Mouse (Mus musculus) limb, embryonic 15.5 days (tissue): ENCODE data around the gene Robo1. TPM values are rescaled to one million over a fixed set of nuclear protein-coding genes. Genes with fewer than 3 reads are reported as not detected.

Experiments used
- ATAC-seq: fragments of 200-750 bp; cut with Nextera tagmentation; 2 replicates; pipeline ENCODE4 v1.8.0; 2017; ENCODE audit warnings: low read depth, moderate TSS enrichment; ENCODE audit not compliant: insufficient number of reproducible peaks, low FRiP score, low TSS enrichment
- H3K27ac ChIP-seq: fragments of 300-500 bp; sonication (generic); 2 replicates; pipeline ENCODE4 v1.5.1; 2015; ENCODE audit warnings: moderate library complexity, mild to moderate bottlenecking, inconsistent platforms
- H3K27me3 ChIP-seq: fragments of 300-500 bp; sonication (generic); 2 replicates; pipeline ENCODE4 v1.6.1; 2015; ENCODE audit warnings: inconsistent platforms
- H3K36me3 ChIP-seq: fragments of 300-500 bp; sonication (generic); 2 replicates; pipeline ENCODE4 v1.6.1; 2015; ENCODE audit warnings: inconsistent platforms
- H3K4me1 ChIP-seq: fragments of 300-500 bp; sonication (generic); 2 replicates; pipeline ENCODE4 v1.6.1; 2015; ENCODE audit warnings: inconsistent platforms
- H3K4me2 ChIP-seq: fragments of 300-500 bp; sonication (generic); 2 replicates; pipeline ENCODE4 v1.6.1; 2015; ENCODE audit warnings: mild to moderate bottlenecking, inconsistent platforms
- H3K4me3 ChIP-seq: fragments of 300-500 bp; sonication (generic); 2 replicates; pipeline ENCODE4 v1.5.1; 2015; ENCODE audit warnings: mild to moderate bottlenecking, inconsistent platforms
- H3K9ac ChIP-seq: fragments of 300-500 bp; sonication (generic); 2 replicates; pipeline ENCODE4 v1.6.1; 2015; ENCODE audit warnings: inconsistent platforms
- H3K9me3 ChIP-seq: fragments of 300-500 bp; sonication (generic); 2 replicates; pipeline ENCODE4 v1.6.1; 2016; ENCODE audit warnings: inconsistent platforms
- WGBS: fragments of 180-500 bp; shearing (Covaris S2); methylation state at CpG from one replicate; pipeline ENCODE4 v1.1.7; 2015; 5-methylcytosine and 5-hydroxymethylcytosine counted together
- polyA plus RNA-seq: library from polyadenylated mRNA; unstranded; fragments of >200 nt; fragmentation: Nextera tagmentation; extraction: Ambion mirVana; gene quantifications from 2 replicates; pipeline ENCODE4 v1.2.1, GENCODE M21; 2015

Gene Robo1
- polyA plus RNA-seq, 1 experiment from 2014 or later, result 36.3 TPM

DNA sequence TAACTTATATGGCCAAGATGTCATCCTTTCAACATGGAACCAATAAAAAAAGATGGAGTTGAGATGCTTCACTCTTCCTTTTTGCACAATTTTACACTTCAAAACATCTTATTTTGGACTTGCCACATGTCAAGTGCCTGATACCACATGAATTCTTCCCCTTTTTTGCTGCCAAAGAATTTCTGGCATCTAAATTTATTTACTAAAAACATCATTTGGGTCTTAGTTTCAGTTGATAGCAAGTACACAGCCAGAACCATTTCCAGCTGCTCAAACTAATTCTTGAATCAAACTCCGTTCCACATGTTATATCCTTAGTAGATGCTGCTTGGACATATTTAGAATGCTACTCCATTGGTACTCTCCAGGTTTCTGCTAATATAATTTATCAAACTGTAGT lies 267.1 kb downstream of the Robo1 start:
- H3K9me3 ChIP-seq, result no peaks in the 10 kb centered on the region
- no peak overlapping the region for H3K4me3 ChIP-seq
- ATAC-seq, result no peak
- no peak overlapping the region for H3K9ac ChIP-seq
- H3K27ac ChIP-seq, result no peak overlapping the region
- H3K4me1 ChIP-seq, result no peaks in the 10 kb centered on the region
- no peaks in the 10 kb centered on the region for H3K27me3 ChIP-seq
- no peaks in the 10 kb centered on the region for H3K36me3 ChIP-seq
- WGBS, result 85% methylated on average over 1 of the region's 1 CpGs
- H3K4me2 ChIP-seq, result no peak overlapping the region

DNA sequence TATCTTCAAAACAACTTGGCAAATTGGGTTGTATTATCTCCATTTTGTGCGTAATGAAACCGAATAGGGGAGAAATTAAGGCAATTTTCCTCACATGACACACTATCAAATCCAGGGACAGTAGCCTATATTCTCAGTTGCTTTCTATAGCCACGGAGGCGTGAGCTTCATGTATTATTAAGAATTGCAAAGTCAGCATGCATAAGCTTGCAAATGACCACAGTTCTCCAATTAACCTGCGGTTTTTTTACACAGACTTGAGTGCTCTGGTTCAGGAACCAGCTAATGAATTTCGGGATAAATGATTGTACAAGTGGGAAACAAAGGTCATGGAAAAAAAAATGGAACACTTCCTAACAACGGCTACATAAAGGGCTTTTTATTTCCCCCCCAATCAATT lies 268.9 kb downstream of the Robo1 start:
- Histone ChIP-seq H3K27me3 (no peaks in the 10 kb centered on the region), H3K36me3 (no peaks in the 10 kb centered on the region), H3K9ac (no peak overlapping the region), H3K4me3 (no peak overlapping the region), H3K4me1 (no peaks in the 10 kb centered on the region), H3K4me2 (no peak overlapping the region), H3K9me3 (no peaks in the 10 kb centered on the region), H3K27ac (no peak overlapping the region)
- ATAC-seq, result no peak
- 56% methylated on average over 7 of the region's 7 CpGs for WGBS

DNA sequence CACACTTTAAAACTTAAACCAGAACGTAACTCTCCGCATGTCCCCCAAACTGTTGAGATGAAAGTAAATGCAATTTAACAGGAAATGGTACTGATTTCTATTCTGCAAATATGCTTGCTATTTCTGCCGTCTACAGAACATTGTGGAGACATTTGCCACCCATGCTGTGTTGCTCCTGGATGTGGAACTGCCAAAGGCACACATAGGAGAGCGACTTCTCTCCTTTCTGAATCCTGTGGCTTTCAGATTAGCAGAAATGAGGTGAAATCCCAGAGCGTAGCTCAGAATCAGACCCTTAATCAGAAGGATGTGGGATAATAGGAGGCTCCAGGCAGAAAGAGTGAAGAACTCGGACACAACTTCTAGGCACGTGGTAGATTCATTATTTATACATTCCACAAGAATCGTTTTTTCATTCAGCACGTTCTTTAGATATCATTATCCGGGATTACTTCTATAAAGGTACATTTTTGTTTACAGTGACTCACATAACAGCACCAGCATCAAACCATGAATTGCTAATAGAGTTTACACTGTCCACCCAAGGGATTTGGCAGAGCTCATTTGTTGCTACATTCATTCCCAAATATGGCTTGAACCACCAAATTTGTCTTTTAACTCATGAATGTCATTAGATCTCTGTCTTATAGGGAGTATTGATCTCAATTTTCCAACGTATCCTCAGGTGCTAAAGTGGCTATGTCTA lies 276.5 kb downstream of the Robo1 start:
- Histone ChIP-seq H3K27ac (no peak overlapping the region), H3K4me2 (no peak overlapping the region), H3K27me3 (no peaks in the 10 kb centered on the region), H3K9me3 (no peaks in the 10 kb centered on the region), H3K9ac (no peak overlapping the region), H3K36me3 (no peaks in the 10 kb centered on the region), H3K4me1 (no peaks in the 10 kb centered on the region), H3K4me3 (no peak overlapping the region)
- ATAC-seq, result no peak
- 70% methylated on average over 11 of the region's 11 CpGs for WGBS

DNA sequence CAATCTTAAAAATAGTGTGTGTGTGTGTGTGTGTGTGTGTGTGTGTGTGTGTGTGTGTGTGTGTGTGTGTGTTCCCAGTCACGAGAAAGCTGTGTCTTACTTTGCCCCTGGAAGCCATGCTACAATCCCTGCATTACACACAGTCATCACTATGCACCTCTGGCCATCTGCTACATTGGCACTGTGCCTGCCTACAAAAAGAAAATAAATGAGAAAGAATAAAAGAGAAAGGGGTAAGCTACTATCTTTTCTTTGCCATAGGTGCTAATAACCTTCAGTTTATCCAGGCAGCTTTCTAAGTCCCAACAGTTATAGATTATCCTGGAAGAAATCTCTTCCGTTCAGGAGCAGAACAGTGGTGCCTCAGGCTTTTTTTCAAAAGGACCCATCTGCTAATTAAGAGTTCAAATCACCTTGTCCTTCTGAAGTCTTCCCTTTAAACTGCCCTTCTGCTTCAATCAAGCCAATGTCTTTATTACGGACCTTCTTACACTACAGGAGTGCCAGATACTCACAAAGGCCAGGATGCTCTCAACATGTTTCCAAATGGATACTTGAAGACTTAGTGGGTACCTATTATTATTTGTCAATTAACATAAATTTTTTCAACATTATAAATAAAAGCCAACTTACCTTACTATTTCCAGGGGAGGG lies 277.2 kb downstream of the Robo1 start:
- WGBS, result 38% methylated on average over 3 of the region's 3 CpGs

DNA sequence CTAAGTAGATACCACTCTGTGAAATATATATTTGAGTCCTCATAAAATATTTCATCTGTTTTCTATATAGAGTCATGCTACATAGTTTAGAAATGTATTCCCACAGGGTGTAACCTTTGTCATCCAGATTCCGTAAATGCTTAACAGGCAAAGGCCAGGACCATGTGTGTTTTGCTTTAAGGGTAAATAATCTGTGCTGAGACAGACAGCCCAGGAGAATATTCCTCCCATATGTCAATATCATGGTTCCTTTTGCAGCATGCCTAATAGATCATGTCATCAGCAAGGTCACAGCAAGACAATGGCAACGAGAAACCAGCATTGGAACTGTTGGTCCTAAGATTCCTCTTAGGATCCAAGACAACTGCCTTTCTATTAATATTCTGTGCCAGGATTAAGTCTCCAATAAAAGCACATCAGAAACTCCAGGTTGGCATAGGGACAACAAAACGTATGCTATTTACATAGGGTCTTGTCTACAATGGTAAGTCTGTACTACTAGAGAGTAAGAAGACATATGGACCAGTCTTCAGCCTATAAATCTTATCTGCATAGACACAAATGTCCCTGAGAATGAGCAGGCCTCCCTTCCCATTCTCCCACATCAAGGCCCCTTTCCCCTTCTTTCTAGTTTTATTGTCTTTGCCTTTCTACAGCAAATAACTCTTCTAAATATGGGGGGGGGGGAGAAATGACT lies 279.4 kb downstream of the Robo1 start:
- Histone ChIP-seq H3K36me3 (no peaks in the 10 kb centered on the region), H3K9ac (no peak overlapping the region), H3K4me3 (no peak overlapping the region), H3K27me3 (no peaks in the 10 kb centered on the region), H3K4me1 (no peaks in the 10 kb centered on the region), H3K27ac (no peak overlapping the region), H3K9me3 (no peaks in the 10 kb centered on the region), H3K4me2 (no peak overlapping the region)
- WGBS, result 56% methylated on average over 3 of the region's 3 CpGs
- ATAC-seq, result no peak

More for the DNA sequence above, 277.2 kb downstream of the Robo1 start:
- H3K4me3 ChIP-seq, result no peak overlapping the region
- no peak overlapping the region for H3K9ac ChIP-seq
- no peaks in the 10 kb centered on the region for H3K27me3 ChIP-seq
- no peak overlapping the region for H3K27ac ChIP-seq
- no peak for ATAC-seq
- no peaks in the 10 kb centered on the region for H3K4me1 ChIP-seq
- no peaks in the 10 kb centered on the region for H3K36me3 ChIP-seq
- H3K4me2 ChIP-seq, result no peak overlapping the region
- no peaks in the 10 kb centered on the region for H3K9me3 ChIP-seq

DNA sequence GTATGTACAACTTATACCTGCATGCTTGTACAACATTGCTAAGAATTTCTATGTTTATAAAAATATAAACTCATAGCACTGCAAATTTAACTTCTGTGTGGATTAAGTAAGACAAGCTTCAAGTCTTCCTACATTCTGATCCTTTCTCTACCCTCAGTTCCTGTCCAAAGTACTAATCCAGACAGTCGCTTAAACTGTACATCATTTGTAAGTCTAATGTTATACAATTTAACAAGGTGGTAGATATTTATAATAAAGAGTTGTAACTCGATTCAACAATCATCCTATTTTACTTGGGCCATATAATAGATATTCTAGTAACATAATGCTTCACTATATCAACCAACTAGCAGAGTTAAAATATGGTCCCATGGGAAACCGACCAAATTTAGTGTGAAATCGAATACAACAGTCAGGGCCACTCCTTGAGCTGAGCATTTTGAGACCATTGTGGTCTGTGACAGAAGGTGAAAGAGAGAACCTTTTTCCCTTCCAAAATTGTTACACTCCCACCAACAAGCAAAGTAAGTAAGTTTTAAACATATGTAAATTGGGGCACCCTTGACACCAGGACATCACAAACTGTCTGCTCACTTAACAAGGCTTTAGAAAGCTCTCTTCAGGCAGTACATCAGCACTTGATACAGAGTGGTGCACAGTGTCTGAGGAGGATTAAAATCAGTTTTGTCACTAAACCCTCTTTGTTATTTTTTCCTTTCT lies 295.5 kb downstream of the Robo1 start:
- ATAC-seq, result no peak
- Histone ChIP-seq H3K9me3 (no peaks in the 10 kb centered on the region), H3K4me1 (no peaks in the 10 kb centered on the region), H3K4me3 (no peak overlapping the region), H3K9ac (no peak overlapping the region), H3K36me3 (no peaks in the 10 kb centered on the region), H3K27me3 (no peaks in the 10 kb centered on the region), H3K4me2 (no peak overlapping the region), H3K27ac (no peak overlapping the region)
- WGBS, result 72% methylated on average over 4 of the region's 4 CpGs

DNA sequence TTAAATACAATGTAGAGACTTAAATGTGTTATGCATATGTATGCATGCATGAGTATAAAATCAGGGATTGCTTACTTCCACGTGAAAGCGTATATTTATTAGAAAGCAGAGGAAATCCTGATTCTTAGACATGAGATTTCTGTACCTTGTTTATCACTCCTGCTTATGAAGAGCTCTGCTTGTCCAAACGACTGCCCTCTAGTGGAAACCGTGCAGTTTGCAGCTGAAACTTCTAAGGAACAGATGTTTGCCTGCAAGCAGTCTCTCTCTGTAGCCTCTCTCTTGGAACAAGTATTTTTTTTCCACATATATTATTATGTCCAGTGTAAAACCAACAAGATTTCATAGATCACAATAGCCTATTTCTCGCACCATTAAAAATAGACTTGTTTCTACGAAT lies 297.0 kb downstream of the Robo1 start:
- H3K4me2 ChIP-seq, result no peak overlapping the region
- no peak overlapping the region for H3K9ac ChIP-seq
- no peaks in the 10 kb centered on the region for H3K27me3 ChIP-seq
- H3K36me3 ChIP-seq, result no peaks in the 10 kb centered on the region
- no peak overlapping the region for H3K27ac ChIP-seq
- ATAC-seq, result no peak
- H3K4me1 ChIP-seq, result no peaks in the 10 kb centered on the region
- 19% methylated on average over 6 of the region's 6 CpGs for WGBS
- H3K9me3 ChIP-seq, result no peaks in the 10 kb centered on the region
- no peak overlapping the region for H3K4me3 ChIP-seq

DNA sequence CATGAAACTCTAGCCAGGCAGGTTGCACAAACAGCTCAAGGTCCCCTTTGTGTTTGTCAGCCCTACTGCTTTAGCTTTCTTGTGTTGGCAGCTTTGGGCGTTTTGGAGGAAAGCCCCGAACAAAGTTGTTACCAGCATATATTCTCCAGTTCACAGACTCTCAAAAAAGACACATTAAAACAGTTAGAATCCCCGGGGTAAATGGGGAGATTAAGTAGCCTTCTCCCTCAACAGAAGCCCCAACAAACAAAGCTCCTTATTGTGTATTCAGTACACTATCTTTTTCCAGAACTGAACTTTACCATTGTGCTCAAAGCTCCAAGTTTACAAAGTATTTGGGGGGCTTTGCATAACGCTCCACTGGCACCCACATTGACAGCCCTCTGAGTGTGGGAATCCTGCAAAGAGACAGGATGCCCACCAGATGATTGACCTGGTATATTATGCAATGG lies 302.6 kb downstream of the Robo1 start:
- ATAC-seq, result no peak
- H3K36me3 ChIP-seq, result no peaks in the 10 kb centered on the region
- no peaks in the 10 kb centered on the region for H3K27me3 ChIP-seq
- no peaks in the 10 kb centered on the region for H3K4me1 ChIP-seq
- 64% methylated on average over 4 of the region's 4 CpGs for WGBS
- no peak overlapping the region for H3K27ac ChIP-seq
- no peak overlapping the region for H3K4me2 ChIP-seq
- no peak overlapping the region for H3K9ac ChIP-seq
- no peak overlapping the region for H3K4me3 ChIP-seq
- no peaks in the 10 kb centered on the region for H3K9me3 ChIP-seq

DNA sequence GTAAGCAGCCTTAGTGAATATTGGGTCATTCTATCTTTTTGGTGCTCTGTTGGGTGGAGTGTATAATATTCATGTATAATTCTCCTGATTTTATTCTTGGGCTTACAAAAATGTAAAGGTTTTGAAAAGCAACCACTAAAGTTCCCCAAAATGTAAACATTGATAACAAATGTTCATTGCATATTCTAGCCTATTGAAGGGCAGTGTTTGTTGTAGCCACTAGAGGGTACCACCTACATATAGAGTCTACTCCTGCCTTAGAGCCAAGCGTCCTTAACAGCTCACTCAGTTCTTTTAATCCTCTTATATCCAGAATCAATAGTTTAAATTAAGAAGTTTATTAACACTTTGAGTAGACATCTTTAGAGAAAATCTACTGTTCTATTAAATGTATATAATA lies 306.8 kb downstream of the Robo1 start:
- no peak overlapping the region for H3K27ac ChIP-seq
- no peaks in the 10 kb centered on the region for H3K4me1 ChIP-seq
- no peak overlapping the region for H3K4me2 ChIP-seq
- WGBS, result 12% methylated on average over 1 of the region's 1 CpGs
- H3K9me3 ChIP-seq, result no peaks in the 10 kb centered on the region
- H3K27me3 ChIP-seq, result no peaks in the 10 kb centered on the region
- H3K36me3 ChIP-seq, result no peaks in the 10 kb centered on the region
- H3K4me3 ChIP-seq, result no peak overlapping the region
- ATAC-seq, result no peak
- H3K9ac ChIP-seq, result no peak overlapping the region

DNA sequence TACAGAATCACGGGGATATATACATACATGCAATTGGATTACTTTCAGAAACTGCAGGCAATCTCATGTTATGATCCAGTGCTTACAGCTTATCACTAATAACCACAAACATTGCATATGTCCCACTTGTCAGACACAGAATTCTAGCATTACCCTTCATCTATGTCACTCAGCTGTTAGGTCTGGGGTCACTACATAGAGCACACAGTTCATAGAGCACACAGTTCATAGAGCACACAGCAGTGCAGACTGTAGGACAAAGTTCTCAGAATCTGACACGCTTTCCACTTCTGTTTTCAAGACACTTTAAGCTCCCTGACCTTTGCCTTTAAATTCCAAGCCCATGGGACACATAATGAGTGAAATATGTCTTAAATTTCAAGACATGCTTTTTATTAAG lies 307.3 kb downstream of the Robo1 start:
- no peak overlapping the region for H3K27ac ChIP-seq
- H3K27me3 ChIP-seq, result no peaks in the 10 kb centered on the region
- H3K4me2 ChIP-seq, result no peak overlapping the region
- H3K9me3 ChIP-seq, result no peaks in the 10 kb centered on the region
- H3K9ac ChIP-seq, result no peak overlapping the region
- H3K36me3 ChIP-seq, result no peaks in the 10 kb centered on the region
- WGBS, result 65% methylated on average over 2 of the region's 2 CpGs
- H3K4me1 ChIP-seq, result no peaks in the 10 kb centered on the region
- no peak for ATAC-seq
- no peak overlapping the region for H3K4me3 ChIP-seq

DNA sequence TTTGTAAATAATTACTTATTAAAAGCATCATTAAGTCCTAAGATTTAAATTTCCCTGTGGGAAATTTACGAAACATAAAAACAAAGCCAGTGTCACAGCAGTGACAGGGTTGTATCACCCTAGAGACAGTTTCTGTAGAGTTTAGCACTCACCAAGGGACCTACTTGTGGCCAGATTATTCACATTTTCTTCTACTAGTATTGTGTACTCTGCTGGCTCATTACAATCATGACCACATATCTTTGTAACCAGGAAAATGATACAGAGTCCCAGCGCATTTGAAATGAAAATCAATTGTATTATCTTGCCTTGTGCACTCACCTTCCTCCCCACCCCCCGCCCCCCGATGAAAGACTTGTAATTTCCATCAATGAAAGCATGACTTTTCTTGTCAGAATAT lies 314.3 kb downstream of the Robo1 start:
- no peak overlapping the region for H3K27ac ChIP-seq
- H3K4me3 ChIP-seq, result no peak overlapping the region
- H3K9me3 ChIP-seq, result no peaks in the 10 kb centered on the region
- WGBS, result 84% methylated on average over 4 of the region's 4 CpGs
- no peaks in the 10 kb centered on the region for H3K4me1 ChIP-seq
- H3K36me3 ChIP-seq, result no peaks in the 10 kb centered on the region
- no peak overlapping the region for H3K4me2 ChIP-seq
- no peak overlapping the region for H3K9ac ChIP-seq
- ATAC-seq, result no peak
- no peaks in the 10 kb centered on the region for H3K27me3 ChIP-seq

DNA sequence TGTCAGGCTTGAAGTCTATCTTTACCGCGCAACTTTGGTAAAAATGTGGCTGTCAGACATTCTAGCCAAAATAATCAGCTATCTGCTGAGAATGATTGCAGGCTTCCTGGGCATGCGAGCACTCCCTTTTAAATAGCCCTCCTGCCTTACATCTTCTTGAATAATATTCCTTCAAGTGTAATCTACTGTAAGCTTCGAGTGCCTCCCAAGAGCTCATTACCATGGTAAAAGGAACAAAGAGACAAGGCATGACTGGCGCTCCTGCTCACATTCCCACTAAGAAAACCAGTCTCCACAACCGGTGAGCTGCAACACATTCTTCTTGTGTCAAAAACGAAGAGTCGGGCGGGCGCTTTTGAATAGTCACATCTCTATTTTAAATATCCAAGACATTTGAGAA lies 314.8 kb downstream of the Robo1 start:
- no peak overlapping the region for H3K4me2 ChIP-seq
- 90% methylated on average over 10 of the region's 10 CpGs for whole genome bisulfite sequencing
- no peak overlapping the region for H3K4me3 ChIP-seq
- no peak for ATAC-seq
- H3K9me3 ChIP-seq, result no peaks in the 10 kb centered on the region
- no peaks in the 10 kb centered on the region for H3K36me3 ChIP-seq
- H3K27ac ChIP-seq, result no peak overlapping the region
- no peak overlapping the region for H3K9ac ChIP-seq
- no peaks in the 10 kb centered on the region for H3K4me1 ChIP-seq
- H3K27me3 ChIP-seq, result no peaks in the 10 kb centered on the region
